Mouse (Mus musculus) erythroblast, embryonic 14.5 days (primary cell): Measurements from ENCODE around the gene 2300002M23Rik.

Source experiments
- GATA1 ChIP-seq: IDR thresholded peaks from 2 replicates; pipeline ENCODE4 v1.6.1; 2012; ENCODE audit warnings: low read length, inconsistent platforms, mixed read lengths
- TAL1 ChIP-seq: IDR thresholded peaks from 3 replicates; pipeline ENCODE4 v1.6.1; 2012; ENCODE audit warnings: low read length, inconsistent platforms, mixed read lengths

DNA sequence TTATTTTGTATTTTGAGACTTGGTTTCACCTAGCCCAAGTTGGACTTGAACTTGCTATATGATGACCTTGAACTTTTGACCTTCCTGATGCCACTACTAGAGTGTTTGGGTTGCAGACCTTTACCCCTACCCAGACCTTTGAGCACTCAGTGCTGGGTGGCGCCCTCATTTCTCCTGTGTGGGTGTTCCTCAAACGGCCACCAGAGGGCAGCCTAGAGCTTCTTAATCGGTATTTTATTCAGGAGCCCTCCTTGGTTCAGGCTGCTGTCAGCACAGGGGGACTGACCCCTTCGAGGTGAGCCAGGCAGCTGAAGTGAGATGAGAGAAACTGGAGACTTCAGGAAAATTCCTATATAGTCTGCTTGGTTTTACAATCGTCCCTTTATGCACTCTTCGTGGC is 22.6 kb upstream of the 2300002M23Rik start:
- TF ChIP-seq TAL1 (no peak), GATA1 (no peak)
